Mouse (Mus musculus) lung, postnatal 0 days (tissue): Measurements from ENCODE around the gene Rad18. TPM values are rescaled to one million over a fixed set of nuclear protein-coding genes. Genes with fewer than 3 reads are reported as not detected.

Experiments
- ATAC-seq: fragments of 200-750 bp; cut with Nextera tagmentation; 2 replicates; pipeline ENCODE4 v1.8.0; 2017; ENCODE audit warnings: moderate library complexity
- DNase-seq: peaks from one replicate; pipeline ENCODE4 v3.0.0-alpha.2; 2016; ENCODE audit warnings: low spot score
- H3K27ac ChIP-seq: fragments of 300-500 bp; sonication (generic); 2 replicates; pipeline ENCODE4 v1.5.1; 2014; ENCODE audit warnings: antibody characterized with exemption, mild to moderate bottlenecking, low read length, mixed read lengths
- H3K27me3 ChIP-seq: fragments of 300-500 bp; sonication (generic); replicated peaks from 2 replicates; pipeline ENCODE4 v1.6.1; 2014; ENCODE audit warnings: low read length, mixed read lengths; ENCODE audit not compliant: insufficient read depth
- H3K36me3 ChIP-seq: fragments of 300-500 bp; sonication (generic); 2 replicates; pipeline ENCODE4 v1.6.1; 2014; ENCODE audit warnings: low read length, mixed read lengths; ENCODE audit not compliant: insufficient read depth
- H3K4me1 ChIP-seq: fragments of 300-500 bp; sonication (generic); 2 replicates; pipeline ENCODE4 v1.6.1; 2014; ENCODE audit warnings: antibody characterized with exemption, low read depth, low read length, mixed read lengths; ENCODE audit not compliant: insufficient read depth
- H3K4me2 ChIP-seq: fragments of 300-500 bp; sonication (generic); replicated peaks from 2 replicates; pipeline ENCODE4 v1.6.1; 2014; ENCODE audit warnings: low read depth, mild to moderate bottlenecking, low read length, moderate library complexity, mixed read lengths
- H3K4me3 ChIP-seq: fragments of 300-500 bp; sonication (generic); 2 replicates; pipeline ENCODE4 v1.5.1; 2014; ENCODE audit warnings: low read depth, low read length
- H3K9ac ChIP-seq: fragments of 300-500 bp; sonication (generic); replicated peaks from 2 replicates; pipeline ENCODE4 v1.6.1; 2014; ENCODE audit warnings: low read depth, mild to moderate bottlenecking
- H3K9me3 ChIP-seq: fragments of 300-500 bp; sonication (generic); 2 replicates; pipeline ENCODE4 v1.6.1; 2016; ENCODE audit warnings: low read length, mixed read lengths
- CTCF ChIP-seq: IDR thresholded peaks from 2 replicates; pipeline ENCODE4 v1.5.1; 2016; ENCODE audit warnings: antibody characterized with exemption, mild to moderate bottlenecking
- EP300 ChIP-seq: IDR thresholded peaks from 2 replicates; pipeline ENCODE4 v1.6.1; 2016; ENCODE audit warnings: antibody characterized with exemption, mild to moderate bottlenecking, control low read depth
- WGBS: fragments of 180-500 bp; shearing (Covaris S2); extraction: QIAGEN DNeasy Blood & Tissue Kit; methylation state at CpG from one replicate; pipeline ENCODE4 v1.1.7; 2014; 5-methylcytosine and 5-hydroxymethylcytosine counted together
- polyA plus RNA-seq: library from polyadenylated mRNA; unstranded; fragments of >200 nt; fragmentation: Nextera tagmentation; extraction: Ambion mirVana; gene quantifications from 2 replicates; pipeline ENCODE4 v1.2.1, GENCODE M21; 2015

Rad18 gene
- polyA plus RNA-seq, 1 experiment from 2014 or later, result 8.1 TPM

DNA sequence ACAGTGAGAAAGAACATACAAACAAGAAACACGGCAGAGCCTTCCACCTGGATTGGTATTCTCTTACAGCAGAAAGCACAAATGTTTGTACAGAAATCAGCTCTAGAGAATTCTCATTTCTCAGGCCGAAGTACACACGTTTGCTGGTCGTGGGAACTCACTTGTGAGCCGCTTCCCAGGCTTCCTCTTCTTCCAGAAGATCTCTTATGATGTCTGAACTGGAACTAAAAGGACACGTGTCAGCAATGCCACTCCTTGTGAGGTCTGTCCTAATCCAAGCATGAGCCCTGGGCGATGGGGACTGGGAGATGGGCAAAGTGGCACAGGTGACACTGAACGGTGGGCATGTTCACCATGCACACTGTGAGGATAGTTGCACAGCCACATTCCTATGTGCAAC is 68.2 kb downstream of the Rad18 start:
- Histone ChIP-seq H3K27ac (no peak overlapping the region), H3K27me3 (no peaks in the 10 kb centered on the region), H3K4me2 (no peak overlapping the region), H3K4me3 (no peak overlapping the region), H3K4me1 (no peaks in the 10 kb centered on the region), H3K9me3 (no peaks in the 10 kb centered on the region), H3K9ac (no peak overlapping the region), H3K36me3 (no peaks in the 10 kb centered on the region)
- WGBS, result 85% methylated on average over 8 of the region's 8 CpGs
- DNase-seq (no peak), ATAC-seq (no peak)
- TF ChIP-seq CTCF (no peak), EP300 (no peak)

DNA sequence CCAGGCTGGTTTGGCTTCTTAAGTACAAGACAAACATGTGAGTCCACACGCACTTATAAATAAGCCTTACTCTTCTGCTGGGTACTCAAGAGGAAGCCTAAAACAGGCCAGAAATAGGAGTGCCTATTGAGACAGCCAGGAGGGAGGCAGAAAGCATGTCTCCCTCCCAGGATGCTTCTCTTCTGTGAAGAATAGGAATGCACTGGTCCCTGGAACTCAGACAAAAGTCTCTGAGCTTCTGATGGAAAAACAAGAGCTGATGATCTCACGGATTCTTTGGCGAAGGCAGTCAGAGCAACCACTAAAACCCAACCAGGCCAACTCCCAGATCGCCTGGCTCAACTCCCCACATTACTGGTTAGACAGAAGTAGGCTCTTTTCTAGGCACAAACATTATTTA is 74.2 kb downstream of the Rad18 start:
- no peaks in the 10 kb centered on the region for H3K36me3 ChIP-seq
- no peaks in the 10 kb centered on the region for H3K27me3 ChIP-seq
- no peak overlapping the region for H3K4me2 ChIP-seq
- no peaks in the 10 kb centered on the region for H3K9me3 ChIP-seq
- no peak overlapping the region for H3K27ac ChIP-seq
- H3K4me3 ChIP-seq, result no peak overlapping the region
- TF ChIP-seq EP300, result no peak
- no peak for TF ChIP-seq CTCF
- no peaks in the 10 kb centered on the region for H3K4me1 ChIP-seq
- ATAC-seq, result no peak
- WGBS, result 75% methylated on average over 4 of the region's 4 CpGs
- H3K9ac ChIP-seq, result no peak overlapping the region
- DNase-seq, result no peak

- no peak for TF ChIP-seq CTCF
- no peak for TF ChIP-seq EP300
- Histone ChIP-seq H3K27ac (no peak overlapping the region), H3K4me3 (no peak overlapping the region), H3K9me3 (no peaks in the 10 kb centered on the region), H3K4me1 (no peaks in the 10 kb centered on the region), H3K36me3 (no peaks in the 10 kb centered on the region), H3K9ac (no peak overlapping the region), H3K27me3 (no peaks in the 10 kb centered on the region), H3K4me2 (no peak overlapping the region)
- ATAC-seq (no peak), DNase-seq (no peak)
- 78% methylated on average over 5 of the region's 5 CpGs for WGBS
Observed at GRCm38 (mm10) chr6:112620027-112620426, 76.5 kb downstream of the Rad18 start.

DNA sequence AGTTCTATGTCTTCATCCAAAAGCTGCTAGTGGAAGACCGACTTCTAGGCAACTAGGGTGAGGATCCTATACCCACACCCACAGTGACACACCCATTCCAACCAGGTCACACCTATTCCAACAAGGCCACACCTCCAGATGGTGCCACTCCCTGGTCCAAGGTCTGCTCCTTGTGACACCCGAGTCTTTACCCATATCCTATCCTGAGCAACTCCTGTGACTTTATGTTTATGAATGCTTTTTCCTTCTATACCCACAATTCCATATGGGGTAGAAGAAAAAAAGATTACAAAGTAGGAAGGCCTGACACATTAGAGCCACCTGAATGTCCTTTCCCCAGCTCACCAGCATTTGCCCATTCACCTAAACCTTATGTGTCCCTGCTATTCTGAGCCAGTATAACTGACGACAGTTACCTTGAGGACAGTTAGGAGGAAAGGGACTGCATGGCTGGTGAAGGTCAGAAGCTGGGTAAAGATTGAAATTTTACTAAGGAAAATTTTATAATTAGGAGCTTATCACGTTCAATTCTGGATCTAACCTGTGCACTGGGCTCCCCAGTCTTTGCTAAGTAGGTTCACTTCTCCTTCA is 78.7 kb downstream of the Rad18 start:
- no peaks in the 10 kb centered on the region for H3K27me3 ChIP-seq
- no peak overlapping the region for H3K4me2 ChIP-seq
- WGBS, result 84% methylated on average over 4 of the region's 4 CpGs
- no peak overlapping the region for H3K4me3 ChIP-seq
- H3K9ac ChIP-seq, result no peak overlapping the region
- H3K36me3 ChIP-seq, result no peaks in the 10 kb centered on the region
- H3K4me1 ChIP-seq, result no peaks in the 10 kb centered on the region
- H3K27ac ChIP-seq, result no peak overlapping the region
- no peak for ATAC-seq
- no peak for TF ChIP-seq CTCF
- no peak for TF ChIP-seq EP300
- no peaks in the 10 kb centered on the region for H3K9me3 ChIP-seq
- no peak for DNase-seq

- DNase-seq, result no peak
- 81% methylated on average over 4 of the region's 4 CpGs for WGBS
- H3K4me3 ChIP-seq, result no peak overlapping the region
- H3K4me2 ChIP-seq, result no peak overlapping the region
- no peaks in the 10 kb centered on the region for H3K4me1 ChIP-seq
- no peaks in the 10 kb centered on the region for H3K36me3 ChIP-seq
- H3K9ac ChIP-seq, result no peak overlapping the region
- TF ChIP-seq CTCF (no peak), EP300 (no peak)
- ATAC-seq, result no peak
- no peaks in the 10 kb centered on the region for H3K27me3 ChIP-seq
- no peaks in the 10 kb centered on the region for H3K9me3 ChIP-seq
- no peak overlapping the region for H3K27ac ChIP-seq
Observed at GRCm38 (mm10) chr6:112609027-112609426, 87.5 kb downstream of the Rad18 start.

- Histone ChIP-seq H3K36me3 (no peaks in the 10 kb centered on the region), H3K9me3 (no peaks in the 10 kb centered on the region), H3K4me3 (no peak overlapping the region), H3K27me3 (no peaks in the 10 kb centered on the region), H3K4me1 (no peaks in the 10 kb centered on the region), H3K27ac (no peak overlapping the region), H3K9ac (no peak overlapping the region), H3K4me2 (no peak overlapping the region)
- TF ChIP-seq EP300, result no peak
- no peak for TF ChIP-seq CTCF
- DNase-seq (no peak), ATAC-seq (no peak)
Observed at GRCm38 (mm10) chr6:112603866-112604265, 92.6 kb downstream of the Rad18 start.

- H3K9me3 ChIP-seq, result no peaks in the 10 kb centered on the region
- no peak overlapping the region for H3K4me2 ChIP-seq
- no peak overlapping the region for H3K27ac ChIP-seq
- no peaks in the 10 kb centered on the region for H3K4me1 ChIP-seq
- H3K9ac ChIP-seq, result no peak overlapping the region
- no peak for ATAC-seq
- DNase-seq, result no peak
- no peak for TF ChIP-seq EP300
- no peak for TF ChIP-seq CTCF
- no peak overlapping the region for H3K4me3 ChIP-seq
- H3K27me3 ChIP-seq, result no peaks in the 10 kb centered on the region
- no peaks in the 10 kb centered on the region for H3K36me3 ChIP-seq
- 82% methylated on average over 7 of the region's 7 CpGs for WGBS
Observed at GRCm38 (mm10) chr6:112594971-112595370, 101.5 kb downstream of the Rad18 start.
